Mouse (Mus musculus): ENCODE data around the gene Gm14744.
"Not testable (repeated sequence)": the region's sequence is repeated elsewhere in the genome, so short reads cannot be mapped to it uniquely, and the experiment has no call there.

Gm14744 gene

GRCm38 (mm10) chrX:77864458-77864857, at the start of gene Gm14744:
Gene Gm14744, plus strand, starts transcription at chrX:77864758.
- not testable (repeated sequence) for DNase-seq (ENCODE audit: low spot score)

GRCm38 (mm10) chrX:77853523-77853922, 11.0 kb upstream of the Gm14744 start, which contains the start of gene Pbsn:
Gene Pbsn, minus strand, starts transcription at chrX:77853623.
- DNase-seq (ENCODE audit: low spot score), result no peak

- not testable (repeated sequence) for DNase-seq (ENCODE audit: low spot score)
Measured at GRCm38 (mm10) chrX:77880033-77880432, 15.5 kb downstream of the Gm14744 start.
